Mouse (Mus musculus) ovary, postnatal 36 days (tissue): ENCODE results near the gene Cdc42ep3.

Experiments
- DNase-seq: peaks from one replicate; pipeline ENCODE4 v3.0.0; 2022; ENCODE audit warnings: low spot score, mixed read lengths

The Cdc42ep3 gene

GRCm38 (mm10) chr17:79290697-79291096 is 64.2 kb downstream of the Cdc42ep3 start:
- no peak for DNase-seq

- DNase-seq, result no peak
Measured at GRCm38 (mm10) chr17:79287302-79287701, 67.6 kb downstream of the Cdc42ep3 start.

GRCm38 (mm10) chr17:79285030-79285601 is 69.8 kb downstream of the Cdc42ep3 start:
- no peak for DNase-seq
